Mouse (Mus musculus) macrophage (primary cell): ENCODE results near the gene Tmem104. TPM values are rescaled to one million over a fixed set of nuclear protein-coding genes. Genes with fewer than 3 reads are reported as not detected.
A peak's percentile ranks its signal among the peaks of the same experiment; 100 is the strongest.

ENCODE experiments used
- H3K27ac ChIP-seq: fragments of 350-480 bp; formaldehyde crosslinking; 2 replicates; pipeline ENCODE4 v1.9.0; 2021
- H3K36me3 ChIP-seq: fragments of 350-480 bp; formaldehyde crosslinking; 2 replicates; pipeline ENCODE4 v1.9.0; 2021; ENCODE audit errors: inconsistent target
- H3K4me3 ChIP-seq: fragments of 350-480 bp; formaldehyde crosslinking; 2 replicates; pipeline ENCODE4 v1.9.0; 2021; ENCODE audit errors: inconsistent target
- H3K79me2 ChIP-seq: fragments of 350-480 bp; formaldehyde crosslinking; 2 replicates; pipeline ENCODE4 v1.9.0; 2021; ENCODE audit errors: inconsistent target
- whole genome bisulfite sequencing: methylation state at CpG from one replicate; pipeline ENCODE4 v1.1.7; 2026; ENCODE audit warnings: inconsistent platforms; ENCODE audit not compliant: missing documents; 5-methylcytosine and 5-hydroxymethylcytosine counted together
- polyA plus RNA-seq: library from polyadenylated mRNA; stranded (reverse); fragments of 250-400 nt; gene quantifications from 3 replicates; pipeline ENCODE4 v1.2.4, GENCODE M21; 2018; ENCODE audit warnings: inconsistent platforms

Gene Tmem104
- polyA plus RNA-seq, 1 experiment from 2014 or later = 149 TPM

DNA sequence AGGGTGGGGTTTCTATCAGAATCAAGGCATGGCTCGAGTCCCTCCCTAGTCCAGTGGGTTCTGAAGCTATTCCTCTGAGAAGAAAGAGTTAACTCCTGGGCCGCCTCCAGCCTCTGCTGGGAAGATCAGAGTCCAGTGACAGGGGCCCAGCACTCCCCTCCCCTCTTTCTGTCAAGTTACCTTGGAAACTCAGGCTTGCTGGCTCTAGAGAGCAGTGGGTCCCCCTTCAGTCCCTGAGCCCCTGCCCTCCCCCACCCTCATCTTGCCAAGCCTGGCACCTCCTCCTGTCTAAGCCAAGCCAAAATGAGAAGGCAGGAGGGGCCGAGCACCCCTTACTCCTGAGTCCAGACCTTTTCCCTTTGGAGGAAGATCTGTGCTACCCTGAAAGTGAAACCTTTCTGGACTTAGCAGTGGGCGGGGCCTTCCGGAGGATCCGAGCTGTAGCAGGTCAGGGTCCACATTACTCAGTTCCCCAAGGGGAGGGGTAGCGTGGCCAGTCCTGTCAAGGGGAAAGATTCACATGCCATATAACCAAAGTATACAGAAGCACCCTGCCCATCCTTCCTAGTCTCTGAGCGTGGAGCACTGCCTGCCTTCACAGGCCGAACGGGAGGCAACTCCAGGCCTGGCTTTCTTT is 9.6 kb upstream of the Tmem104 start:
- Histone ChIP-seq H3K79me2 (peaks cover 54% of the 10 kb centered on the region), H3K36me3 (peaks cover 64% of the 10 kb centered on the region), H3K27ac (no peak overlapping the region), H3K4me3 (no peak overlapping the region)
- 93% methylated on average over 10 of the region's 10 CpGs for WGBS

DNA sequence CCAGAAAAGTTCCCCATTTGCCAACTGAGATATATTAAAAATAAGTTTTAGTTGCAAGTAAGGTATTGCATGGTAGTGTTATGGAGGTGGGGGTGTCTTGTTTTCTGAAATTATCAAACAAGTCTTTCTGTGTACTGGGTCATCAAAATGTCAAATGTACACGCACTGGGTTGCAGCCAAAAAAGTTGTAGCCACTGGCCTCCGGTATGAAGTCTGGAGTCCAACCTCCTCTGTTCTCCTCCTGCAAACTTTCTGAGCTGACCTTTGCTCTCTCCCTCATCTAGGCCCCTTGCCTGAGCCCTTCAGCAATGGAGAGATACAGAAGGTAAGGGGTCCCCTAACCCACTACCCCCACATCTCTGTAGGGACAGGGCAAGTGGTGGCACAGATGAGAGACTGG is 8.5 kb upstream of the Tmem104 start:
- Histone ChIP-seq H3K36me3 (peaks cover 64% of the 10 kb centered on the region), H3K27ac (no peak overlapping the region), H3K79me2 (peaks cover 43% of the 10 kb centered on the region), H3K4me3 (no peak overlapping the region)
- 100% methylated on average over 2 of the region's 2 CpGs for WGBS

DNA sequence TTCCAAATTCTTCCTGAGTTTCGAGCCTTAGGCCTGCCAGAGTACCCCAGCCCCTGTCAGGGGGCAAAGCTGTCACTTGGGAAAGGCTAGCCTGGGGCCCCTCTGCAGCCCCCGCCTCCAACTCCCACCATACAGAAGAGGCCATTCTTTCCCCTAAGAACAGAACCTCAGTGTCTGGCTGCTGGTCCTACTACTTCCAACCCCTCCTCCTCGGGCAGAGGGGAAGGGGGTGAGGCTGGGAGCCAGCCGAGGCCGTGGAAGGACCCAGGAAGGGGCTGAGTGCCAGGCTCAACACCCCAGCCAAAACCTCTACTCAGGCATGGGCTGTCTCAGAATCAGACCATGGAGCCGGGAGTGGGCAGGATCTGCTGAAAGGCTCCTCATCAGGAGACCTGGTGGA is 8.1 kb upstream of the Tmem104 start:
- Histone ChIP-seq H3K36me3 (peaks cover 64% of the 10 kb centered on the region), H3K27ac (no peak overlapping the region)

DNA sequence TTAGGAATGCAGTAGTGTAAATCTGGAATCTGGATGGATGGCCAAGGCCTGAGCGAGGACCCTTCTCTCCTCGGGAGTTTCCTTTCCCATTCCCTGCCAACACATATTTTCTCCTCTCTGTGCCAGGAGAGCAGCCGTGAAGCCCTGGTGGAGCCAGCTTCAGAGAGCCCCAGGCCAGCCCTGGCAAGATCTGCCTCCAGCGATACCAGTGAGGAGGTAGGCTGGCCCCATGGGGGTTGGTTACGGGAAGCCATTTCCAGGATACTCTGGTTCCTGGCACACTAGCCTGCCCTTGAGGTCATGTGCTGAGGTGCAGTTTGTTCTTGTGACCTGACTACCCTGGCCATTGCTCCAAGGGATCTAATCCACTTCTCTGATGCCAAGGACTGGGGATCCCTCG is 7.4 kb upstream of the Tmem104 start:
- Histone ChIP-seq H3K27ac (no peak overlapping the region), H3K4me3 (no peak overlapping the region), H3K79me2 (peaks cover 32% of the 10 kb centered on the region), H3K36me3 (peaks cover 64% of the 10 kb centered on the region)
- WGBS = 83% methylated on average over 3 of the region's 6 CpGs

More for the DNA sequence above, 8.1 kb upstream of the Tmem104 start:
- 93% methylated on average over 4 of the region's 6 CpGs for WGBS
- Histone ChIP-seq H3K79me2 (peaks cover 39% of the 10 kb centered on the region), H3K4me3 (no peak overlapping the region)

DNA sequence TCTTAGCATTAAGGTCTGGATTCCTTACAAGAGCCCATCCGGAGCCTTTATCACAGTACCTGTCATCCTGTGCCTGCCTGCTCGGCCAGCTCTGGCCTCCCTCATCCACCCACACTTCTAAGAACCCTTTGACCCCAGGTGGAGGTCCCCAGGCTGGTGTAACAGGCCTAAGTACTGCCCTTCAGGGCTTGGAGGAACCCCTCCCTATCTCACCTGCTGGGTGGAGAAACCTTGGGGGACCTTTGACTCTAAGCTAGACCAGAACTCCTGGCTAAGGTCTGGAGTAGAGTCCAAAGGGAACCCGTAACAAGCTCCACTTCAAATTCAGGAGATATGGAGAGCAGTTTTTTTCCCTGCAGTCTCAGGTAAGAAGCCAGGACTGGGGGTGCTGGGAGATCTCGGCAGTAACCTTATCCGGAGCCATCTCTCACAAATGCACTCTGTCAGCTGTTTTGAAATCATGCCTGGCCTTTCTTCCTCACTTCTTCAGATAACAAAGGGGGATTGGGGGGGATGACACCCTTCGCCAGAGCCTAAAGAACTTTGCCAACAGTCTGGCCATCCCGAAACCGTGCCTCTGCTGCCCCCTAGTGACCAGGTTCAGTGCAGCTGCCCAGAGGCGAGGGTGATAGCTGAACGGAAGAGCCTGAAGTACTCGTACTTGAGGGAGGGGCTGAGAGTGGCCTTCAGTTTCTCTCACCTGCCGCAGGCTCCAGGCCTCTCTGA is 5.2 kb upstream of the Tmem104 start:
- Histone ChIP-seq H3K79me2 (peaks cover 24% of the 10 kb centered on the region; the same call in 1 of the 2 replicates), H3K27ac (no peak overlapping the region), H3K4me3 (no peak overlapping the region), H3K36me3 (peaks cover 51% of the 10 kb centered on the region)
- 38% methylated on average over 12 of the region's 12 CpGs for WGBS

DNA sequence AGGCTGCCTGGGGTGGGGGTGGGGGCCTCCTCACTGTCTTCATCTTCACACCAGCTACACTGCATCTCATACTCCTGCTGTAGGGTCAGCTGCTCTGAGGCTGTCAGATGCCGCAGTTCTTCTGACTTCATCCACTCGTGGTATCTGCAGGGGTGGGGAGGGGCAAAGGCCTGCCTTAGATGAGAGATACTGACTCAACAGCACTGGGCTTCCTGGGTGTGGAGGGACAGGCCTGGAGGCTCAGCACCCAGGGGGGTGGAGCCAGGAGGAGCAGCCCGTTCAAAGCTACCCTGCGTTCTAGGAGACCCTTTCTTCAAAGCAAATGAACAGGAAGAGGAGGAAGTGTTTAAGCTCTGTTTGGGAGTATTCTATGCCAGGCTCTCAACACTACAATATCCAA is 2.3 kb upstream of the Tmem104 start:
- H3K79me2 ChIP-seq = peaks cover 24% of the 10 kb centered on the region
- peak overlapping the region; percentile 98 for H3K27ac ChIP-seq
- WGBS = 35% methylated on average over 4 of the region's 4 CpGs
- peaks cover 22% of the 10 kb centered on the region for H3K36me3 ChIP-seq
- peak overlapping the region; percentile 69 for H3K4me3 ChIP-seq

DNA sequence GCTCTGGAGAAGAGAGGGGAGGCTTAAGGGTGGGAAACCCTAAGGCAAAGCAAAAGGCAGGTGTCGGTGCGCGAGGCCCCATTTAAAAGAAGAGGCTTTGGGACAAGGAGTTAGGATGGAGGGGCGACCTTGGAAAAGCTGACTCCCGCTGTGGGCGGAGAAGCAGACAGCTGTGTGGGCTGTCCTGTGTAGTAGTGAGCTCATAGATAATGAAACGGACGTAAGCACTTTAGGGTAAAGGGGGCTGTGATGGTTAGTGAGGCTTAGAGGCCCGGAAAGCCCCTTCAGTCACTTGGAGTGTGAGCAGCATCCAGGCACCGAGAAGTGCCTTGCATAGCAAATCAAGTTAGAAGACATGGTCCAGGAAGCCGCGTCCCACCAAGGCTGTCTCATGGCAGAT is 406 bp downstream of the Tmem104 start, which contains the start of gene Nat9:
TSS of gene Nat9 (minus strand) at position 167 of the 400 bp plus-strand sequence.
- 12% methylated on average over 12 of the region's 12 CpGs for WGBS
- H3K27ac ChIP-seq = peak within 1 kb of the TSS; percentile 99
- H3K36me3 ChIP-seq = no peaks in the 10 kb centered on the region; the same call in 1 of the 2 replicates
- H3K4me3 ChIP-seq = peak within 1 kb of the TSS; percentile 99
- peaks cover 51% of the 10 kb centered on the region for H3K79me2 ChIP-seq

DNA sequence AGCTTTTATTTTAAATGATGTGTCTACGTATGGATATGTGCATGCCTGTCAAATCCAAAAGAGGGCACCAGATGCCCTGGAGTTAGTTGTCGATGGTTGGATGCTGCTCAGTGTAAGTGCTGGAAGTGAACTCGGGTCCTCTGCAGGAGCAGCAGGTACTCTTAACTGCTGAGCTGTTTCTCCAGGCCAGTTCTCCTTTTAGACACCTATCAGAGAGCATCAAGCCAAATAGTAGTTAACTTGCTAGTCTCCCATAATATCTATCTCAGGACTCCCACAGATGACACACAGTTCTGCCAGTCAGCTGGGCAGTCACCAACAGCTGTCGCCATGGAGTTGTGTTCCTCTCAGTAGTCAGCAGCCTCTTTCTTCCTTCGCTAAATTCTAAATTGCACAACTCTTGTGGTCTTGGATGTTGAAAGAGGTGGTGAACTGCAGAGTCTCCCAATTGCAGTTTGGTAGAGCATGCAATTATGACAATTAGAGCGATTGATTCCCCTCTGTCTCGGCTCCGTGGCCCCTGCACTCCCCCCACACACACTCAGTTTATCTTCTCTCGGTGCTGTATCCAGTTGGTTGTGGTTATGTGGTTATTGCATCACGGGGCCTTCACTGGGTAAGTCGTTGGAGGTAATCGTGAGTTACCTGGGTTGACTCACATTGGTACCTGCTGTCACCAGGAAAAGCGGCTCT is 1.4 kb downstream of the Tmem104 start:
- Histone ChIP-seq H3K36me3 (no peaks in the 10 kb centered on the region; the same call in 1 of the 2 replicates), H3K4me3 (peak overlapping the region; percentile 99)
- 7% methylated on average over 13 of the region's 13 CpGs for WGBS

DNA sequence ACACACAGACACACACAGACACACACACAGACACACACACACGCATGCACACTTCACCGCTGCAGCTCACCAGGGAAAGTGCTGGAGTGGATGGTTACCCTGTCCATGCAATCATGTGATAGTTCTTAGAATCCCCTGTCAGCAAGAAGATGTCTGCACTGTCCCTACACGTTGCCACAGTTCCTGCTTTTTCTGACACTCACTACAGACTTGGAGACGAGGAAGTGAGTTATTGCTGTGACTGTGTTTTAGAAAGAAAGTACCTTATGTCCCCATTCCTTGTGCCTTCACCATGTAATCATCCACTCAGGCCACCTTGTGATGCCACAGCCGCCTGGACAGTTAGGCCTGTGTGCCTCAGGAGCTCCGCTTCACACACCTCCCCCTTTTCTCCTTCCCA is 2.0 kb downstream of the Tmem104 start:
- 35% methylated on average over 4 of the region's 6 CpGs for WGBS
- peak overlapping the region; percentile 99 for H3K27ac ChIP-seq
- peaks cover 67% of the 10 kb centered on the region for H3K79me2 ChIP-seq
- H3K36me3 ChIP-seq = peaks cover under 1% of the 10 kb centered on the region; the same call in 1 of the 2 replicates
- peak overlapping the region; percentile 99; the same call in 1 of the 2 replicates for H3K4me3 ChIP-seq

More for the DNA sequence above, 1.4 kb downstream of the Tmem104 start:
- H3K27ac ChIP-seq = peak overlapping the region; percentile 99
- peaks cover 61% of the 10 kb centered on the region for H3K79me2 ChIP-seq

DNA sequence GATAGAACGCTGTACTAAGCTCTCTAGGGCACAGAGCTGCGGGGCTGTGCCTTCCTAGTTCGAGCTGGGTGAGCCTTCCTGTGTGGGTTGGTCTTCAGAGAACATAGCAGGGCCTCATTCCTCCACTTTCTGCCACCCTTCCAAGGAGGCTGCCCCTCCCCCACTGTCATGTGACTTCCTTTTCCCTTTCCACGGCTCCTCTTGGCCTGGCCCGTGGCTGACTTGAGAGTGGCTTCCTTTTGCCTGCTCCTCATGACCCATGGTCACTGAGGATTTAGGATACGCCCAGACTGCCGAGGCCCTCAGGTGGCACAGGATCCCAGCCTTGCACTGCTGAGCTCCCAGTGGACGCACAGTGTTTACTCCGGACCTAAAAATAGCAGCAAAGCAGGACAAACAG is 4.9 kb downstream of the Tmem104 start:
- WGBS = 10% methylated on average over 9 of the region's 9 CpGs
- peaks cover 24% of the 10 kb centered on the region for H3K36me3 ChIP-seq
- peak overlapping the region; percentile 0; the same call in 1 of the 2 replicates for H3K4me3 ChIP-seq
- peaks cover 82% of the 10 kb centered on the region for H3K79me2 ChIP-seq
- peak overlapping the region; percentile 99 for H3K27ac ChIP-seq

DNA sequence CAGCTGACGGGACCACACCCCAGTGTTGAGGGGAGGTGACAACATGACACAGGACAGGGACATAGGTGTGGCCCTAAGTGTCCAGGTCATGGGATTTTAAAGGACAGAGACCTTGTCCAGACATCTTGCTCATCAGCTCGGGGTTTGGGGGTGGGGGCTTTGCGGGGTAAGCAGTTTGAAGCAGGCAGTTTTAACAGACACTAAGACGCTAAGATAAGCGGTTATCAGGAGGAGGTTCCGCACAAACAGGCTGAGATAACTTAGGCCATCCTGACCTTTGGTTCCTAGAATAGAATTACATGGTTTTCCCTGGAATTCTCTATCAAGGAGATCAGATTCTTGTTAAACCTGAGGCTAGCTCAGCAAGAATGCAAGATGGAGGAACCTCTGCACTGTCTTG is 7.4 kb downstream of the Tmem104 start:
- Histone ChIP-seq H3K36me3 (peaks cover 45% of the 10 kb centered on the region), H3K4me3 (no peak overlapping the region), H3K27ac (peak overlapping the region; percentile 5; the same call in 1 of the 2 replicates), H3K79me2 (peaks cover 97% of the 10 kb centered on the region)
- WGBS = 94% methylated on average over 4 of the region's 6 CpGs

DNA sequence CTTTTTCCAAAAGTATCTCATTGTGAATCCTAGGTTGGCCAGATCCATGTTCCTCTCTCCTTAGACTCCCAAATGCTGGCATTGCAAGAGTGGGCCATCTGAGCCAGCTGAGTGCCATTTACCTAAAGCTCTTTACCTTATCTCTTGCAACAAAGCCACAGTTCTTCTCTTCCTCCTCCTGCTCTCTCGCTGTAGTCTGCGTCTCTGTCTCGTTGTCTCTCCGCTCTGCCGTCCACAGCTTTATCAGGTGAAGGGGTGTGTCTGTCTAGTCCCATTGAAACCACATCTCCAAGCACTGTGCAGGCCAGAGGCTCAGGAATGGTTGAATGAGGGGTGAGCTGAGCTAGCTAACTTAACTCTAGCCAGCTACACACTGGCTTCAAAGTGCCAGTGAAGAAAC is 8.6 kb downstream of the Tmem104 start:
- Histone ChIP-seq H3K4me3 (no peak overlapping the region), H3K36me3 (peaks cover 57% of the 10 kb centered on the region), H3K79me2 (peaks cover 98% of the 10 kb centered on the region), H3K27ac (no peak overlapping the region)
- WGBS = 95% methylated on average over 5 of the region's 5 CpGs

DNA sequence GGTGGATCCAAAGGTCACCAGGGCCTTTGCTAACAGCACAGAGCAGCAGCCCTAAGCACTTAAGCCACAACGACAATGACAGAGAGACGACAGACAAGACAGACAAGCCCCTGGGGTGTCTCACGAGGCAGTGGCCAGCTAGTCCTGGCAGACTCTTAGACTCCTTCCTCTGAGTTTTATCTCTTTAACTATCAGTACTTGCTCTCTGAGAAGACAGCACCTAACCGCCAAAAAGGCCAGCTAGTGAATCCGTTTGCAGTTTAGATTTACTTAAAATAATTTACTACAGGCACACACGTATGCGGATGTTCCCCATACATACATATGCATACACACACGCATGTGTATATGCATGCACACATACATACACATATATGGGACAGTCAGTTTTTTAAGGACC is 10.3 kb downstream of the Tmem104 start:
- Histone ChIP-seq H3K36me3 (peaks cover 73% of the 10 kb centered on the region), H3K4me3 (no peak overlapping the region), H3K27ac (no peak overlapping the region), H3K79me2 (peaks cover 99% of the 10 kb centered on the region)
- WGBS = 93% methylated on average over 8 of the region's 8 CpGs

DNA sequence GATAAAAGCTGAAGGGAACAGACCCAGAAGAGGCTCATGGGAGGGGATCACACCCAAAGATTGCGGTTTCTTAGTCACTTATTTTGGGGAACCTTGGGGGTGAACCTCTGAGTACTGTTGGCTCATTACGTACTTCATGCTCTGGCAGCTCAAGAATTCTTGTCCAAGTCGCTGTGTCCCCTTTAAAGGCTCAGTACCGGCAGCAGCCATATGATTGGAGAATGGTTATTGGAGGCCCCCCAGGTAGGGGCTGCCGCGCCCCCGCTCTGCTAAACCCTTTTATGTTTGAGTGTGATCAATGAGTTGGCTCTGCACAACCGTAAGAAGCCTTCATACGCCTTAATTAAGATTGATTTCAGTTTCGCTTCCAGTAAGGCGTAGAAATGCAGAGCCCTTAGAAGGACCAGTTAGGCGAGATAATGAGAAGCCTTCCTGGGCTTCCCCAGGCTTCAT is 11.7 kb downstream of the Tmem104 start:
- peak overlapping the region; percentile 52 for H3K27ac ChIP-seq
- peaks cover 99% of the 10 kb centered on the region for H3K79me2 ChIP-seq
- H3K36me3 ChIP-seq = peaks cover 87% of the 10 kb centered on the region
- 56% methylated on average over 12 of the region's 12 CpGs for WGBS
- H3K4me3 ChIP-seq = no peak overlapping the region
